Mouse (Mus musculus) frontal cortex, adult (tissue): ENCODE measurements around the gene Abca8b.
"Not testable (repeated sequence)": the region's sequence is repeated elsewhere in the genome, so short reads cannot be mapped to it uniquely, and the experiment has no call there.

Source experiments
- ATAC-seq: cut with Nextera tagmentation; 2 replicates; pipeline ENCODE4 v1.9.2; 2017; ENCODE audit warnings: mild to moderate bottlenecking, moderate library complexity, mixed read lengths; ENCODE audit not compliant: low TSS enrichment

The Abca8b gene

DNA sequence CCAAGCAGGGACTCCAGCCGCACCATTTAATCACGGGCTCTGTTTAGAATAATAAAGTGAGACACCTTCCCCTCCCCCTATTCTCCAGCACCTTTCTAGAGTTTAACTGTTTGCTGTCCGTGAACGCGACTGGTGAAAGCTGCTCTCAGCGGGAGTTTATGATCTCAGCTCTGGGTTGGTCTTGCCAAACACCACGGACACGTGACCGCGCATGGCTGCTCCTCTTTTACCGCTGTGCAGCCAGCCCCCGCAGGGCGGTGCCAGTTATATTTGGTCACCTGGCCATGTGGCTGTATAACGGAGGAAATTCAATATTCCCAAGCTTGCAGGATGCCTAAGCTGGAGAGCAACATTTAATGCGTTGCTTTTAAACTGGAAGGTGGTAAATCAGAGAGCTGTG is at the start of gene Abca8b:
Gene Abca8b, minus strand, starts transcription at position 222 of the 400 bp plus-strand sequence.
- ATAC-seq: peak; percentile 95

- no peak for ATAC-seq
Observed at GRCm38 (mm10) chr11:110037795-110038194, 42.1 kb upstream of the Abca8b start.

- no peak for ATAC-seq
Observed at GRCm38 (mm10) chr11:110028913-110029695, 33.5 kb upstream of the Abca8b start.

- no peak for ATAC-seq
Observed at GRCm38 (mm10) chr11:110010836-110011546, 15.3 kb upstream of the Abca8b start.

- peak; percentile 77 for ATAC-seq
Observed at GRCm38 (mm10) chr11:109995013-109995412, 632 bp downstream of the Abca8b start.

DNA sequence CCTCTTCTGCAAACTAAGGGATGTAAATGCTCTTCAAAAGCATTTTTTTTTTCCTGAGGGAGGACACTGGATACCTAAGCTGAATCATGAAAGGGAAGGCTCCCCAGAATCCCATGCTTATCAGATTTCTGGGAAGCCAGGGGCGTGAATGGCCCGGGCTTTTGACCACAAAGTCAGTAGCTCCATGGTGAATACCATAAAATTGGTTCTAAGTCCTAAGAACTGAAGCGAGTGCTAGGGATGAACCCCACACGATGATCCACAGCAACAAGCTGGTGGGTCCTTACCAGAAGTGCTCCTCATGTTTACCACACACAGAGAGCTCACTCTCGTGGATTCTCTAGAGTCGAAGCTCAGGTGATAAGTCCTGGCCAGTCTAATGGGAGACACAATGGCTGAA is 1.6 kb downstream of the Abca8b start:
- ATAC-seq: no peak

DNA sequence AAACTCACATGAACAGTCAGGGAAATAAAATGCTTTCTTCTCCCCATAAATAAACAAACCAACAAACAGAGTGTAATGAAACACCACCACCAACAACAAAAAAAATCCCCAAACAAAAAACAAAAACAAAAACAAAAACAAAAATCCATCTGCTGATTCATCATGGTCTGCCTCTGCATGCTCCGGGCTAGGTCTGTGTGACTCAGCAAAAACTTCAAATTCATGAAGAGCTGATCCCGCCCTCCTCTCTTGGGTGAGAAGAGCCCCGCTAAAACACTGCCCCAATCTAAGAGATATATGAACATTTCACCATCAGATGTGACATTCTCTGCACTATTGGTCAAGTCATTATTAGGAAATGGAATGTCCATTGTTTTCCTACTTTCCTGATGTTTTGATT is 4.4 kb downstream of the Abca8b start:
- no peak for ATAC-seq

GRCm38 (mm10) chr11:109990256-109990655 is 5.4 kb downstream of the Abca8b start:
- no peak for ATAC-seq

GRCm38 (mm10) chr11:109988164-109988563 is 7.5 kb downstream of the Abca8b start:
- ATAC-seq: no peak

DNA sequence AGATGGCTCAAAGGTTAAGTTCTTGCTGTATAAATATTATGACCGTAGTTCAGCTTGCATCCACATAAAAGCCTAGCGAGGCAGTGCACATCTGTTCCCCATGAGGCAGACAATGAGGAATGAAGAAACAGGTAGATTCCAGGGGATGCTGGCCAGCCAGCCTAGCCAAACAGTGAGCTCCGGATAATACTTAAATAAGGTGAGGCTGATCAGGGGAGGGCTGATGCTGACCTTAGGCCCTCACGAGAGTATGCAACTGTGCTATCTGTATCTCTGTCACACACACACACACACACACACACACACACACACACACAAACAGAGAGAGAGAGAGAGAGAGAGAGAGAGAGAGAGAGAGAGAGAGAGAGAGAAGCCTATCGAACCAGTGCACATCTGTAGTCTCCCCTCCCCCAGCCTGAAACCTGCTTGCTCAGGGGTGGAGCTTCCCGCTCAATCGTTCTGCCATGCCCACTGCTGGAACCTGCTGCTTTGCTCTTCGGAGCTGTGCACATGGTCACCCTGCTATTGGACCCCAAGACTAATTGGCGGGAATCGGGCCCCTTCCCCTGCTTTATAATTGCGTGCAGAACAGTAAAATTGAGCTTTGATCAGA is 8.1 kb downstream of the Abca8b start:
- not testable (repeated sequence) for ATAC-seq

GRCm38 (mm10) chr11:109981872-109982271 is 13.8 kb downstream of the Abca8b start:
- ATAC-seq: no peak

- ATAC-seq: no peak
Observed at GRCm38 (mm10) chr11:109970521-109970920, 25.1 kb downstream of the Abca8b start.

DNA sequence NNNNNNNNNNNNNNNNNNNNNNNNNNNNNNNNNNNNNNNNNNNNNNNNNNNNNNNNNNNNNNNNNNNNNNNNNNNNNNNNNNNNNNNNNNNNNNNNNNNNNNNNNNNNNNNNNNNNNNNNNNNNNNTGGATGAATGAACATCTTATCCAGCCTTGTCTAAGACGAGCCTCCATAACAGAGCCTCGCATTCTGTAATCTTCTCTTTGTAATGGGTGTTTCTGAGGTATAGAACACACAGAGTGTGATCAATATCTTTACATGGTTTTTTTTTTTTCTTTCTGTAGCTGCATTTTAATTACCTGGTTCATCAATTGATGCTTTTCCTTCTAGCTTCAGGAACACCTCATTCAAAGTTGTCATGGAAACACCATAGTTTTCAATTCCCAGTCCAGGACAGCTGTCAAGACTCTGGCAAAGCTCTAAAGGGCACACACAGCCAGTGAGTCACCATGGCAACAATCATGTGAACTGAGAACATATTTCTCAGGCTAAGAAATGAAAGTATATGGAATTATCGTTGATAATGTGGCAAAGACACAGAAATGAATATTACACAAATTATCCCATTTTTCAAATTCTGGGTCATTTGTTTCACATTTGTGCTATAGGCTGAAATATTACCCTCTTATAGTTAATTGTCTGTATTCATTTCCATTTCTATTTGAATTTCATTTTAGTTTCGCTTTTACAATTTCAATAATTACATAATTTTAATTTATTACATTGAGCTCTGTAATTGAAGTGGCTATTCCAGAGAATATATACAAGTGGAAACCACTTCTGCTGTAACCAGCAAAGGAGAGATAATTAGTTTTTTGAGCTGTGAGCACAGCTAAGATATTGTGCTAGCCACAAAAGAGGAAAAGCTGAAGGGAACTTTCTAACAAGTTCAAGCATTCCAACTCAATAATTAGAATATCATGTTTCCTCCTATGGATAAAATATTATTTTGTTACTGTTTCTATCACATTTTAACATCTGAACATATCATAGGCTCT is 33.9 kb downstream of the Abca8b start:
- ATAC-seq: no peak

DNA sequence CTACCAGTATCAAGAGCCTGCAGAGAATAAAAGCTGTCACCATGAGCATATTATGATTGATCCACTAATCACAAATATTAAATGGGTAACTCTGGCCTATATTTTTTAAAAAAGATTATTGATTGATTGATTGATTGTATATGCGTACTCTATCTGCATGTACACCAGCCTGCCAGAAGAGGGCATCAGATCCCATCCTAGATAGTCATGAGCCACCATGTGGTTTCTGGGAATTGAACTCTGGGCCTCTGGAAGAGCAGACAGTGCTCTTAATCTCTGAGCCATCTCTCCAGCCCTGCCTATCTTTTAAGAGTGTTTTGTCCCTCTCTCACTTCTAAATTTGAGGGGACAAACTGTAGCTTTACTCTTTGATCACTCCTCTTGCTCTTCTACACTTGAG is 40.5 kb downstream of the Abca8b start:
- ATAC-seq: no peak

- no peak for ATAC-seq
Observed at GRCm38 (mm10) chr11:109936915-109937314, 58.7 kb downstream of the Abca8b start.

- ATAC-seq: not testable (repeated sequence)
Observed at GRCm38 (mm10) chr11:109933207-109933606, 62.4 kb downstream of the Abca8b start.

DNA sequence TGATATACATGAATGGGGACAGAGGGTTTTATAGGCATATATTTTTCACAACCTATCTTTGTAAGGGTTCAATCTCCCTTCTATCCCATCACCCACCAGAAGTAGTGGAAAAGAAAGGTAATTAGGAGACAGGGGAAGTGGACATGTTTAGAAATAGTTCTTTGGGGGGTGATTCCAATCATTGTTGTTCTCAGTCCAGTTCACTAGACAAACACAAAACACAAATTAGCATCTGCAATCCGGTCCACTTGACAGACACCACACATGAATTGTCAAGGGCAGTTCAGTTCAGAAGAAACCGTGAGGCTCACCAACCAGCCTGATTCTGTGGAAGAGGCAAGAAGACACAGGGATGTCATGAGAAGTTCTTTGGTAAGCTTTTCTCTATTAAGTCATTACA is 67.2 kb downstream of the Abca8b start:
- no peak for ATAC-seq

DNA sequence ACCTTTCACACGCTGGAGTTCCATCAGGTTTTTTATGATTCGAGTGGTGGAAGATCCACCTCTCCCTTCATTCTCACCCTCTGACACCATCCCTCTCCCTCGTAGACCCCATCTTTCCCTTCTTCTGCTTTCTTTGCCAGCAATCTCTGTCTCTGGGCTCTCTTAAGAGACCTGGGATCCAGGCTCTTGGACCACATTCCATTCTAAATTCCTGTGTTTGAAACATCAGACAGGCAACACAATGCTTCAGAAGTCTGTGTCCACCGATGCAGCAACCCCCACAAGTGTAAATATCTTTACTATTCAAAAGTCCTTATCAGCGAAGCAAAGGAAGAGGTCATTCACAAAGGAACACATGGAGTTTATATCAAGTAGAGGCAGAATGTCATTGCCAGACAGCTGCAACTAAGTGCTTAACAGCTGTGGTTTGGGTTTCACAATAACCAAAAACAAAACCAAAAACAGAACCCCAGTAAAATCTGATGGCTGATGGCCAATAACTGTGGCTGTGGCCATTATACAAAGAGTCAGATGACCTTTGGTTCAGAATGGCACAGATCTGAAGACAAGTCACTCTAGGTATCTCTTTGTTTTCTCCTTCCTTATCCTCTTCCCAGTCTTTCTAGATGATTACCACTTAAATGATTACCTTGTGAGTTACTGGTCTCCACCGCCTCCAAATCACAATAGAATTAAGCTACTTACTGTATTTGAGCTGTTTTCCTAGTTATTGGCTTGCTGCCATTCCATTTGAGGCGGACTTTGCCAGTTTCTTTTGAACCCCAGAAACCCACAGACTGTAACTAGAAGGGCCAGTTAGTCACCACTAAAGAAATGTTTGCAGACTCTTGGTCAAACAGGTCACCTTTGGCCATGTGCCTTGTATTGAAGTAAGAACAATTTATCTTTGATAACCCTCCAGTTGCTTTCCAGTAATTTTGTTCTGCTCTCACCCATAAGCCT is 68.6 kb downstream of the Abca8b start:
- ATAC-seq: no peak

DNA sequence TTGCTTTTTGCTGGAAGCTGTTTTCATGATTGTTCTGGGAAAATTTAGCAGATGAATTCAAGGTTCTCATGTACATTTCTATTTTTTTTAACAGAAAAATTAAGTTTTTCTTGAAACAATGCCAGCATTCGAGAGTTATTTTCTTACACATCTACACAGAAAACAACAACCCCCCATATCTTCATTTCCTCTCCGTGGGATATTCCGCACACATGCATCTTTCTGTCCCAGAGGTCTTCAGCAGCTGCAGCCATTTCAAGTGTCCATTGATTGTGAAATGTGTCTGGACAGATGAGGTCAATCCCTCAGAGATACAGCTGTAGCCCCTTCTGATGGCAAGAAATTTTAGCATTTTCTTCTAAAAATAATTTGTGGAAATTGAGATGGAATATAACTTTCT is 73.4 kb downstream of the Abca8b start:
- ATAC-seq: no peak

GRCm38 (mm10) chr11:109919480-109919879 is 76.2 kb downstream of the Abca8b start:
- no peak for ATAC-seq
